Mouse (Mus musculus) subcutaneous adipose tissue, adult 2 months (tissue): ENCODE data around the gene Myo15b. TPM values are rescaled to one million over a fixed set of nuclear protein-coding genes. Genes with fewer than 3 reads are reported as not detected.

Experiments
- polyA plus RNA-seq: library from polyadenylated mRNA; depleted of rRNA; stranded (reverse); fragments of >200 nt; gene quantifications from 2 replicates; pipeline ENCODE4 v1.2.3, GENCODE M21; 2012; ENCODE audit warnings: low replicate concordance; rRNA removed

Gene Myo15b
- 0.13 and 0.39 TPM in 2 replicates for polyA plus RNA-seq

DNA sequence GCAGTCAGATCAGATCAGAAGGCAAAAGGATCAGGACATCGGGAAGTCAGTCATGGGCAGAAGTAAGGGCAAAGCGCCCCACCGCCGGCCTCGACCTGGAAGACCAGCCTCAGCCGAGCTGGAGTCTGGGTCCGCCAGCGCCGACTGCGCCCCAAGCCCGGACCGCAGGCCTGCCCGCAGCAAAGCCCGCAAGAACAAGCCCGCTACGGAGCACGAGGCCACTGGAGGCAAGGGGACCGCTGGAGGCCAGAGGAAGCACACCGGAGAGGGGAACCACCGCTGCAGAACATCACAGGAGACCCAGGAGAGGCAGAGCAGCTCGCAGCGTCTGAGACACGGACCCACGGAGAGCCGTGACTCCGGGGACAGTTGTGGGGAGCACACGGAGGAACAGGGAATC, at the start of gene Myo15b:
Gene Myo15b (plus strand): TSS at position 53 of the 400 bp plus-strand sequence.

DNA sequence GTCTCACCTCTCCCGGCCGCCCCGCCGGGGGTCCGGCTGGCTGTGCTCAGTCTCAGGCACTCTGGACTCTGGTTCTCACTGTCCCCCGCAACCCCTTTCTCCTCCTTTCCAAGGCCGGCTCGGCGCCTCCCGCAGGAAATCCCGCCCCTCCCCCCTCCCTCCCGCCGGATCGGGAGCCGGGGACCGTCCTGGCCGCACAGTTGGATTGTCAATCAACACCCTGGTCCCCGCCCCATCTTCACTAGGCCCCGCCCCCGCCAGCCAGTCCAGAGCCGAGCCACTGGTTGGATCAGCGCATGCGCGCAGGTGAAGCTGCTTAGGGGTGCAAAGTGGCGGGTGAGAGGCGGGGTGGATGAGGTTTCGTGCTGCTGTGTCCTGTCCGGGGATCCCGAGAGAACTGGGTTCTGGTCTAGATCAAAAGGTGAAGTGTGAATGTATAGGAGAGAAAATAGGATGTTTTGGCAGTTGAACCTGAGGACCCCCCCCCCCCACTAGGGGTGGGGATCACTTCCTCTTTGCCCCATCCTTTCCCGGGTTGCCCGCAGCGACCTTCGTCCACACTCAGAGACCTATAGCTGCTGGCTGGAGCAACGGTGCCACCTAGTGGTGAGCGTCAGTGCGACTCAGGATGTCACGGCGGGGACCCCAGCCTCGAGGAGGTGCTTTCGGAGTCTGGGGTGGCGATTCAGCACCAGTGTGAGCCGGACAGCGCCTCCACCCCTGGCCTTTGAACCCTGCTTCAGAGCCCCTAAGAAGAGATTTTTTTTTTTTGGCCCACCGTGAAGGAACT, 44.5 kb upstream of the Myo15b start, which contains the start of gene Caskin2:
Gene Caskin2 (minus strand): TSS at position 133 of the 790 bp plus-strand sequence.

DNA sequence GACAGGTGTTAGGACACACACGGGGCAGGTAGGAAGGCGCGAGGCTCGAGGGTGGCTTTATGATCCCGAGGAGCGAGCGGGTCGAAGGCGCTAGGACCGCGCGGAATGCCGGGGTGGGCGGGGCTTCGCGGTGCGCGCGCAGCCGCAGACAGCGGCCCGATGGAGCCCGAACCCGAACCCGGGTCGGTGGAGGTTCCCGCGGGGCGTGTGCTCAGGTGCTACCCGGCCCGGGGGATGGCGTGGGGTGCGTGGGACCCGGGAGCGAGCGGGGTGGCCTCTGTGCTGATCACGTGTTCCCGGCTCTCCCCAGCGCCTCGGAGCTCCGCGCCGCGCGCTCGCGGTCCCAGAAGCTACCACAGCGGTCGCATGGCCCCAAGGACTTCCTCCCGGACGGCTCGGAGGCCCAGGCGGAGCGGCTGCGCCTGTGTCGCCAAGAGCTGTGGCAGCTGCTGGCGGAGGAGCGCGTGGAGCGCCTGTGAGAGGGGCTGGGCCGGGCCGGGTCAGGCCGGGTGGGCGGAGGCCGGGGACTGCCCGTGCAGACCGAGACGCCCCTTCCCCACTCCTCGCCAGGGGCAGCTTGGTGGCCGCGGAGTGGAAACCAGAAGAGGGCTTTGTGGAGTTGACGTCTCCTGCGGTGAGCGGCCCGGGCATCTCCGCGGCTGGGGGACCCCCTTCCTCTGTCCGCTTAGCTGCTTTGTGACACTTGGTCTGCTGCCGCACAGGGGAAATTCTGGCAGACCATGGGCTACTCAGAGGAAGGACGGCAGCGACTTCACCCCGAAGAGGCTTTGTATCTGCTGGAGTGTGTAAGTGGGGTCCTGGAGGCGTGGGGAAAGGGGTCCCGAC, 43.4 kb upstream of the Myo15b start, which contains the start of gene Tsen54:
Gene Tsen54 (plus strand): TSS at position 120 of the 846 bp plus-strand sequence.

DNA sequence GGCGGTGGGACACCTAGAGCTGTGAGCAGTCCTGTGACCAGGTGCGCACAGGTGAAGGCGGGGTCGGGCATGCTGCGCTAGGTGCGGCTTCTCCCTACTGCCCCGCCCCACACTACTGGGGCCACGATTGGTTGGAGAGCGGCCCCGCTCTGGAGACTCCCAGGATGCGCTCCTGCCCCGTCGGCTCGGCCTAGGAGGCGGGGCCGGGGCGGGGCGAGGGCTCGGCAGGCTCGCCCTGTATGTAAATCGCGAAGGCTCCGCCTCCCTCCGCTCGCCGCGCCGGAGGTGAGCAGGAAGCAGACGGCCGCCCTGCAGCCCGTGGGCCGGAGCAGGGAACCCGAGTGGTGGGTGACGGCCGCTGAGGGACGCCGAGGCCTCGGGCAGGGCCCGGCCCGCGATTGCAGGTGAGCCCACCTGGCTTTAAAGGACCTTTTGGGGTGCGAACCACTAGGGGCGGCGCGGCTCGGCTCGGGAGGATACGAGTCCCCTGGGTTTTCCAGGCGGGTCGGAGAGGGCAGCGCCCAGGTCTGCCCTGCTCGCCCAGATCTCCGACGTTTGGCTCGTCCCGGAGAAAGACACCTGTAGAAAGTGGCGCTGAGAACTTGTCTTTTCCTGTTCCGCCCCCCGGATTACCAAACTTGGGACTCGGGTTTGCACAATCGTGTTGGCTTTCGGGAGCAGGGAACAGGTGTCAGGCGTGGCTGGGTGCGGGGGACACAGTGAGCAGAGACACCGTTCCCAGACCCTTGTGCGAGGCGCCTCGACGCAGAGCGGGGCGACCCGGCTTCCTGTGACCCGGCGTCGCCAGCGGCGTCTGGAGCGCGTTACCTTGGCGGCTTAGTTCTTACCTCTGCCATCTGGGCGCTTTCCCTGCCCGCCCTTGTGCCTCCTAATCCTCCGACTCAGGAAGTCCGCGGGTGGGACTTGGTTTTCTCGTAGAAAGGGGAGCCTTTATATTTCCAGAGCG, 34.1 kb upstream of the Myo15b start, which contains the start of gene Llgl2:
Gene Llgl2 (plus strand): TSS at position 276 of the 967 bp plus-strand sequence.

DNA sequence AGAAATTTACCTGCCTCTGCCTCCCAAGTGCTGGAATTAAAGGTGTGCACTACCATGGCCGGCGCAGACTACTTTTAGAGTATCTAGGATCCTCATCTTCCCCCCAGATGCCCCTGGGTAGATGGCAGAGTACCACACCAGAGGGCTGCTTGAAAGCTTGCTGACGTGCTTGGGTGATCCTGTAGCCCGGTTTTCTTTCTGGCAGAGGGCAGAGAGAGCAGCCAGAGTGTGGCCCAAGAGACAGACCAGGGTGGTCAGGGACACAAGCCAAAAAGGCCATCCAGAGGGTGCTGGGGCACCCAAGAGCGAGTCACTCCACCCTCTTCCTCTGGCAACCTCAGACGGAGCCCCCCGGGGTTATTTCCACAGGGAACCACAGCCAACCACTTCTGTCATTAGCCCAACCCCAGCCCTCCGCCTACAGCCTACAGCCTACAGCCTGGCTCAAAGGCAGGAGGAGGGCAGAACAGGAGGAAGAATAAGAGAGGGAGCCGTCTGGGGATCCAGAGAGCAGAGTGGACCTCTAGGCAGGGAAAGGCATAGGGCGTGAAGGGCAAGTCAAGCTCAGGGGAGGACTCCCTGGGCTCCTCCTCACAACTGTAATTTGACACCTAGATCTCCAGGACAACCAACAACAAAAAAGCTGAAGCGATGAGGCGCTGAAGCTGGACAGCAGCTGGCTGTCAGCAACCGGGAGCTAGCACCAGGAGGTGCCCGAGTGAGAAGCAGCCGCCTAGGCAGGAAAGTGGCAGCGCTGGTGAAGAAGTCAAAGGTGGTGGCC, 41.5 kb downstream of the Myo15b start, which contains the start of gene Smim5:
Gene Smim5 (plus strand): TSS at position 481 of the 781 bp plus-strand sequence.

DNA sequence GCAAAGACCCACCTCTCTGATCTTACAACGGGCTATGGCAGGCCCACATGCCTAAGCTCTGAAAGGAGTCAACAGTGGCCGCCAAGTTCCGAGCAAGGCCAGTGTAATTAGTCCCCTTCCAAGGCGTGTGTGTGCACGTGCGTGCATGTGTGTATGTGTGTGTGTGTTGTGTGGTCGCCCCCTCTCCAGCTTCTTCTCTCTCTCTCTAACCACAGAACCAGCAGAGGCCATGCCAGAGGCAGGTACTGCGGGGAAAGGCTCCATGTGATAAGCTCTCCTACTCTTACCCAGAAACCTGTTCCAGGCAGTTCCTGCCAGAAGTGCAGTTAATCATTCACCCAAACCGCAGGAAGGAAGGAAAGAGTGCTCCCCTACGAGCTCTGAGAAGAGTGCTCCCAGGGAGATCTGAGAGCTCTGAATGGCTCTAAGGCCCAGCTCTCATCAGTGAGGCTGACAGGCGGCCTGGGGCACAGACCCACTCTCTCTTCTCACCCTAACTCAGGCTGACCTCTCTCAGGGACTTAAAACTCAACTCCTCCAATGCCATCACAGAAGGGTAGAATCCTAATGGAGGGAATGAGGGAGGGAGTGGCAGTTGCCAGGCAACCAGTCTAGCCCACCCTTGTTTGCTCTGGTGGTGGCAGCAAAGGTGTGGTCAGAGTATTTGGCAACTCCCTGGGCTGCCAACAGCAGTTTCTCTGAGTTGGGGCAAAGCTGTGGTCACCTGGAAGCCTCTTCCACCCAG, 53.6 kb downstream of the Myo15b start, which contains the start of gene Smim6:
Gene Smim6 (plus strand): TSS at position 386 of the 745 bp plus-strand sequence.

DNA sequence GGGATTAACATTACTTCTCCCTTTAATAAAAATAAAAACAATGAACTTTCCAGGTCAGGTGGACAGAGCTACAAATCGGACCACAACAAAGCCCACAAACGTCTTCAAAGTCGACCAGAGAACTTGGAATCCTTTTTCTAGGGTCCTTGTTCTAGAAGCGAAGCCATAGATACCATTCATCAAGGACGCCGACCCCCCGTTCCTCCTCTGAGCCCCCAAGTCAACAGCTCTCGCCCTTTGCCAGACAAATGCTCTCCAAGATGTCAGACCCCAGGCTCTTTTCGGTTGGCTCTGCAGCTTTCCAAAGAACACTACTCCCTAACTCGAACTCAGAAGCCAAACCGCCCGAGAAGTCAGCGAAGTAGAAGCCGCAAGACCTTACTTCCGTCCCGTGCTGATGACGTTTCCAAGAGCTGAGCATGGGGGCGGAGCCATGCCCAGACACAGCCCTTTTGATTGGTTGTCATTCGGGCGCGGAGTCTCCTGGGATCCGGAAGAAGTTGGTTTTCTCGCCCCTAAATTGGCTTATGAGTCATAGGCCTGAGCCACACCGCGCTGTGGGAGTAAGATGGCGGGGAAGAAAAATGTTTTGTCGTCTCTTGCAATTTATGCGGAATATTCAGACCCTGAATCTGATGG, 75.0 kb downstream of the Myo15b start, which contains the start of the genes Sap30bp and Recql5:
Gene Sap30bp (plus strand): TSS at position 175 of the 639 bp plus-strand sequence.
Gene Recql5 (minus strand): TSS at position 370 of the 639 bp plus-strand sequence.

Other genes starting within 250 kb of the Myo15b start
- gene Mif4gd, start 245.4 kb upstream of the Myo15b start, polyA plus RNA-seq: 113 and 166 TPM in 2 replicates
- 129 and 302 TPM in 2 replicates for gene Slc25a19, start 230.1 kb upstream of the Myo15b start, polyA plus RNA-seq
- gene Grb2, start 149.8 kb upstream of the Myo15b start, polyA plus RNA-seq: 40.9 and 45.7 TPM in 2 replicates
- 52.5 and 77.3 TPM in 2 replicates for gene Tmem94, start 93.0 kb upstream of the Myo15b start, polyA plus RNA-seq
- 39.5 and 48.4 TPM in 2 replicates for gene Caskin2, start 44.8 kb upstream of the Myo15b start, polyA plus RNA-seq
- gene Tsen54, start 43.7 kb upstream of the Myo15b start, polyA plus RNA-seq: 21.7 and 39.4 TPM in 2 replicates
- gene Llgl2, start 34.4 kb upstream of the Myo15b start, polyA plus RNA-seq: 16.3 and 41.0 TPM in 2 replicates
- gene Smim5, start 41.6 kb downstream of the Myo15b start, polyA plus RNA-seq: 2.2 and 5.1 TPM in 2 replicates
- 0.16 and 0.94 TPM in 2 replicates for gene Smim6, start 53.6 kb downstream of the Myo15b start, polyA plus RNA-seq
- gene Sap30bp, start 74.9 kb downstream of the Myo15b start, polyA plus RNA-seq: 20.3 and 29.8 TPM in 2 replicates
- 19.0 and 25.1 TPM in 2 replicates for gene Recql5, start 75.1 kb downstream of the Myo15b start, polyA plus RNA-seq
- gene Itgb4, start 116.3 kb downstream of the Myo15b start, polyA plus RNA-seq: 5.8 and 15.3 TPM in 2 replicates
- 26.1 and 53.1 TPM in 2 replicates for gene Galk1, start 154.3 kb downstream of the Myo15b start, polyA plus RNA-seq
- gene H3f3b, start 169.6 kb downstream of the Myo15b start, polyA plus RNA-seq: 78.9 and 242 TPM in 2 replicates
- gene Unk, start 171.9 kb downstream of the Myo15b start, polyA plus RNA-seq: 23.6 and 56.2 TPM in 2 replicates
- 1.7 and 7.5 TPM in 2 replicates for gene Unc13d, start 219.6 kb downstream of the Myo15b start, polyA plus RNA-seq
- gene Wbp2, start 228.6 kb downstream of the Myo15b start, polyA plus RNA-seq: 189 and 264 TPM in 2 replicates